Mouse (Mus musculus) heart, postnatal 10 days (tissue): Measurements from ENCODE around the gene Celf1. TPM values are rescaled to one million over a fixed set of nuclear protein-coding genes. Genes with fewer than 3 reads are reported as not detected.

Source experiments
- DNase-seq, 2 experiments: peaks; one replicate each; pipeline ENCODE4 v3.0.0; 2021
- intact Hi-C: fragments of 180-260 bp; cut with DNase I; formaldehyde crosslinking; loops from one replicate; pipeline ENCODE4 v1.15.1; 2025
- total RNA-seq, 2 experiments: library from RNA; stranded (reverse); gene quantifications; 2 replicates each; pipeline ENCODE4 v1.2.3; 2021

Celf1 gene
- total RNA-seq, 2 experiments from 2014 or later = 111 to 119 TPM

DNA sequence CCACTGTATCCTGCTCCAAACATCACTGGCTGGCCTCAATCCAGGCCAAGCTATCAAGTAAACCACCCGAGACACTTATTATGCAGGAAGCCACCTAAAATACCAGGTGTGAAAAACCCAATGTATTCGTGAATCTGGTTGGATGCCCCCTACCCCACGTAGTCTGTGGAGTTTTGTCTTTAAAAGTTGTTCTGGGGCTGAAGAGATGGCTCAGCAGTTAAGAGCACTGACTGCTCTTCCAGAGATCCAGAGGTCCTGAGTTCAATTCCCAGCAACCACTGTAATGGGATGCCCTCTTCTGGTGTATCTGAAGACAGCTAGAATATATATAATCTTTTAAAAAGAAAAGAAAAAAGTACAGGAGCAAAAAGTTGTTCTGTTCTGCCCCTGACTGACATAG lies 1.8 kb upstream of the Celf1 start:
- intact Hi-C loops = no loop called here

DNA sequence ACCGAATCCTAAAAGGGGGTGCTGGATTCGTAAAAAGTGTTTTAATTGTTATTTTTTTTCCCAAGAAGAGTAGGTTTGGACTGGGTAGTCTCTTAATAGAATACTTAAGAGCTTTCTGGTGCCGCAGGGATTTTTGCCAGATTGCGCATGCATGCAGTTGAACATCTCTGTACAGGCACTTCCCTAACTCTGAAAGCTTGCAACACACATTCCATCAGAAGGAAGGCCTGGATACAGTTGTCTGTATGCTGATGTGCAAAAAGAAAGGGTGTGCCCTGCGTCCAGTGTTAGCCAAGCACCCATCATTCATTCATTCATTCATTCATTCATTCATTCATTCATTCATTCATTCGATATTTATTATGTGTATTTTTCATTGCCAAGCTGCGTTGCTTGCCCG lies 432 bp upstream of the Celf1 start:
- intact Hi-C loops = loop anchor here (2.0 kb wide), 1 partner anchor 115 kb away; the partner anchor contains the start of gene Psmc3
- DNase-seq = peak in 1 of 2 experiments; percentile 23

More for the DNA sequence above, 1.8 kb upstream of the Celf1 start:
- no peak for DNase-seq

DNA sequence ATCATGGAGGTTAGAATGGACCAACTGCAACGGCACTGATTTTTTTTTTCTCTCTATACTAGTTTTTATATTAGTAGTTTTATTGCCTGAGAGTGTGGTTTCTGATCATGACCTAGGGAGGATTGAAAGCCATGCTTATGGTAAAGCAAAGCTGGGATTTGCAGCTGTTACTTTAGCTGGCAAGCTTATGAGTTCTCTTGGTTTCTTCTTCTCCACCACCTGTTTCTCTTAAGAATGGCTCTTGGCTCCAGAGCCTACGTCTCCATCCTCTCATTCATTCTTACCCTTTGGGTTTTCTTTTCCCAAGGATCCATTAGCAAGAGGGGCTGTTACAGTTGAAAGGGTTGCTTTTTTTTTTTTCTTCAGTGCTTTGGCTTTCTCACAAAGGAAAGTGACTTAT lies 1.6 kb downstream of the Celf1 start:
- no peak for DNase-seq
- intact Hi-C loops = loop anchor here (2.0 kb wide), 1 partner anchor 113 kb away; the partner anchor contains the start of gene Psmc3

DNA sequence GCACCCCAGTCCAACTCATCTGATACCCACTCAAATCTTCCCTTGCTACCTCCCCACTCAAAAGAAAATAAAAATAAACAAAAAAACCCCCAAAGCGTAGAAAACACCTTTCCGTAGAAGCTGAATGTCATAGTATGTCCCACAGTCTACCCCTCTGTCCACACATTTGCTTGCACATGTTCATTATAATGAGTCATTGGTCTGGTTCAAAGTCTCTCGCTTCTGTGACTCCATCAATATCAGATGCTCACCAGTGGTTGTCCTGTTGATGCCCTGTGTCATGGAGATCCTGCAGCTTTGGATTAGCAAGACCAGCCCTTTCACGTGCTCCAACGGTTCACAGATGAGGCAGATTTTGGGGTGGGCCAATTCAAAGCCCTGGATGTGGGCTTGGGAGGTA lies 10.0 kb downstream of the Celf1 start:
- intact Hi-C loops = no loop called here
- no peak for DNase-seq

DNA sequence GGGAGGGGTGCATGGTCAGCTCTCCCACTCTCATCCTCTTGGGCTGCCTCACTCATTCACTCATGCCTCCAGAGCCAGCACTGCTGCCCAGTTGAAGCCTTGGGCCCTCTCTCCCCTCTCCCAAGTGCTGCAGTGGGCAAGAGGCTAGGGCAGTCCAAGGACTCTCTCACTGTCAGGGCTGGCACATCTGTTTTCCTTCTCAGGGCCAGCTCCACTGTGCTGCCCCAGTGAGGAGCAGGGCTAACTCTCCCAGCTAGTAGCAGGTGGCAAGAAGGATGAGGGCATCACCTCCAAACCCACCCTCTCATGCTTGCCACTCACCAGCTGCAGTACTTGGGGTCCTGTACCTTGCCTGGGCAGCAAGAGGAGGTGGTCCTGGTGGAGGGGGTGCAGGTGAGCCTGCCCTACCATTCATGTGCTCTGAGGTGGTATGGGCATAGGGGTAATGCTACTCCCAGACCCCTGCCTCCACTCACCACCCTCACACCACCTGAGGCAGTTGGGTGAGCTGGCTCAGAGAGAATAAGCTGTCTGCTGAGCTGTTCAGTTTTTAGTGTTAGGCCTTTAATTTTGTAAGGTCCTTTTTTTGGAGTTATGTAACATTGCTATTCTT lies 10.5 kb downstream of the Celf1 start:
- DNase-seq = no peak
- intact Hi-C loops = no loop called here

DNA sequence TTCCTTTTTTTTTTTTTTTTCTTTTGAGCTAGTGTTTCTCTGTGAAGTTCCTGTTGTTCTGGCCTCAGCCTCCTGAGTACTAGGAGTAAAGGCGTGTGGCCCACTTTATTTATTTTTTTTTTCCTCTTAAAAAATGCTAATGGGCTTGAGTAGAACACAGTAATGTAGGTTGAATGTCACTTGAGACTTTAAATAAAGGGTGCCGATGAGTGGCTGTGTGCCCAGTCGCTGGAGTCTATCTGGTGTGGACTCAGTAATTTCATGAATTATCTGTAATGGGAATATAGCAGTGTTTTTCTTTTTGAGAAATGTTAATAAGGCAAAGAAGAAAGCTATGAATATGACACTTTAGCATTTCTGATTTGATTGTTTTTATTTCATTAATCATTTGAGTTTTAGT lies 13.3 kb downstream of the Celf1 start:
- intact Hi-C loops = no loop called here
- no peak for DNase-seq

DNA sequence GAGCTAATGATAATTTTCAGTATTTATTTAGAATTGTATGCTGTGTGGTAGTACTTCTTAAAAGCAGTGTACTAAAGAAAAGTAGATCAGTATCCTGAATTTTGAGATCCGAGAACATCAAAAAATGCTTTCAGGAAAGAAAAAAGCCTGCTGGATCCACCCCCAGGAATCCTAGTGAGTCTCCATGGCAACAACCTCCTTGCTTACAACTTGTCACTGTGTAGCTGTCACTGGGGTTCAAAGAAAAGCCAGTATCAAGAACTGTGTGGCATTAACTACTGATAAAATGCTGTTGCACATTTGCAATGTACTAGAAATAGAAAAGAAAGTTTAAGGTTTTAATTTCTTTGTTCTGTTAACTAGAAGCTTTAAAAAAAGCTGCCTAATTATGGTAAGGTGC lies 15.9 kb downstream of the Celf1 start:
- intact Hi-C loops = no loop called here
- no peak for DNase-seq

DNA sequence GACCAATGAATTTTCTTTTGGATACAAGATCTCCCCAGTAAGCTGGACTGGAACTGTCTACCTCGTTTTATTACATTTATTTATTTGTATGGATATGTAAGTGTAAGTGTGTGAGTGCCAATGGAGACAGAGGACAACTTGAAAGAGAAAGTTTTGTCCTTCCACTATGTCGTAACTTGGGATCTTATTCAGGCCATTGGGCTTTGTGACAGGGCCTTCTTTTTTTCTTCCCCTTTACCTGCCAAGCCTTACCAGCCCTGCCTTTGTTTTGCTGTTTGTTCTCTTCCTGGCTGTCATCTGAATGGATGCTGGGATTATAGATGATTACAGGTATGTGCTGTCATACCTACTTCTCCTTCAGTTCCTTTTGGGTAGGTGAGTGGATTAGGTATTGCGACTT lies 18.7 kb downstream of the Celf1 start:
- DNase-seq = no peak
- intact Hi-C loops = no loop called here

DNA sequence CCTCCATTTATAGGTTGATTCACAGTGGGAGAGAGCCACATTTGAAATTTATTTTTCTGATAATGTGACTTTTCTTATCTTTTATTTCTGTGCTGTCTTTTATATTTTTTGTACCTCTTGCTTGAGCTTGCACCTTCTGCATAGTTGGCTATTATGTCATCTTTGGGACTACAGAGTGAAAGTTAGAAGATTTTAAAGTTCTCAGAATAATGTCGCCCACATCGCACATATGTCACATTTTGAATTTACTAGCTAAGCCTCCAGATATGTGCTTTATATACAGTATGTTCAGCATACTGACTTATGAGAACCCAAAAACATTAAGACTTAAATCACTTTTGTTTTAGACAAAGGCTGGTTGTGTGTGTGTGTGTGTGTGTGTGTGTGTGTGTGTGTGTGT lies 19.8 kb downstream of the Celf1 start:
- DNase-seq = no peak
- intact Hi-C loops = no loop called here

DNA sequence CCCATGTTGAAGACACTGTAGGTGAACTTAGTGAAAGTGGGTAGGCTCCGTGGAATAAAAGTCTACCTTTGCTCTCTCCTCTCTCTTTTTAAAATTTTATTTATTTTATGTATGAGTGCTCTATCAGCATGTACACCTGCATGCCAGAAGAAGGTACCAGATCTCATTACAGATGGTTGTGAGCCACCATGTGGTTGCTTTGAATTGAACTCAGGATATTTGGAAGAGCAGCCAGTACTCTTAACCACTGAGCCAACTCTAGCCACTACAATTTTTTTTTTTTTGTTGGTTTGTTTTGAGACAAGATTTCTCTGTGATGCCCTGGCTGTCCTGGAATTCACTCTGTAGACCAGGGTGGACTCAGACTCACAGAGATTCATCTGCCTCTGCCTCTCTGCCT lies 23.1 kb downstream of the Celf1 start:
- no peak for DNase-seq
- intact Hi-C loops = no loop called here

DNA sequence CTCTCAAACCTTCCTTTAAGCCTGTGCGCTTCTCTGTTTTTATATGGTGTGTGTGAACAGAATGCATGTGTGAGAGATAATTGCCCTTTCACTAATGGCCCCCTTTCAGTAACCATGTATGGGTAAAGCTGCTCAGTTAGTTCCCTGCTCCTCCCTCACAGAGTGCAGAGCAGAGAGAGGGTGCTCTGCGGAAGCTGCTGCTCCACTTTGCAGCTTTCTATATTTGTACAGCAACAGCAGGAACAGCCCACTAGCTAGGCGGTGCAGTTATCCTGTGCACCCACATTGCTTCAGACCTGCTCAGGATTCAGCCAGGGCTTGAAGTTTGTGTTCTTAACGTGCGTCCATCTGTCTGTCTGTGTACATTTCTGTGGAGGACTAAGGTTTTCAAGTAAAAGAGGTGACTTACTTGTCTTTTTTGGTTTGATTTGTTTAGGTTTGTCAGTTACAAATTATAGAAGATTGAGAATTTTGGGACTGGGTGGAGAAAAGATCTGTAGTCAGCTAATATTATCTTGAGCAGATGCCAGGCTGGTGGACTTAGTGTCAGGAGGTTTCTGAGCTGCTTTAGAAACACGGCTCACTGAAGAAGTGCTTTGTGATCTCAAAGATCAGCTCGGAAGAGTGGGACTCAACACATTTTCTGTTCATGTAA lies 24.8 kb downstream of the Celf1 start:
- peak; percentile 41 to 60 for DNase-seq
- intact Hi-C loops = no loop called here

DNA sequence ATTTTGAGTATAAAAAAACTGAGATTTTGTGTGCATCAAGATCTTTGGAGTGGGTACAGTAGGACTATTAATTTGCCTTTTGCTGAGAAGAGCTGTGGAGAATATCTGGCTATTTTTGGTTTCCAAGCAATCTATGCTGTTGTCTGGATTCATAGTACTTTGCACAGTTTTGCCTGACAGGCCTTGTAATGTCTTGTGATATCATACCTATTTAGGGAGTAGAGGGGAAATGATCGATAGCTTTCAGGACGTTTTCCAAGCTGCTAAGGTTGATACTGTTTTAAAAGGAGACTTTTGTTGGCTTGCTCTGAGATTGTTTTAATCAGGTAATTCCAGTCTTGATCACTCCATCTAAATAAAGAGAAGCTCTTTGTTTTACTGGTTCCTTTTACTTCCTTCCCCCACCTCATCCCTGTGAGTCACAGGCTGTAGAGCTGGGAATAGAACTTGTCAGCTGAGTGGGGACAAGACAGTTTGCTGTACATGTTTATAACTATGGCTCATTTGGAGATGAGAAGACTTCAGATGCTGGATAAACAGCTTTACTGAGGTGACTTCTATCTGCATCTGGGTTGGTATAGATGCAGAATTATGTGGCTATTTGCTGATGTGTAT lies 25.4 kb downstream of the Celf1 start:
- peak; percentile 15 to 40 for DNase-seq
- intact Hi-C loops = no loop called here

DNA sequence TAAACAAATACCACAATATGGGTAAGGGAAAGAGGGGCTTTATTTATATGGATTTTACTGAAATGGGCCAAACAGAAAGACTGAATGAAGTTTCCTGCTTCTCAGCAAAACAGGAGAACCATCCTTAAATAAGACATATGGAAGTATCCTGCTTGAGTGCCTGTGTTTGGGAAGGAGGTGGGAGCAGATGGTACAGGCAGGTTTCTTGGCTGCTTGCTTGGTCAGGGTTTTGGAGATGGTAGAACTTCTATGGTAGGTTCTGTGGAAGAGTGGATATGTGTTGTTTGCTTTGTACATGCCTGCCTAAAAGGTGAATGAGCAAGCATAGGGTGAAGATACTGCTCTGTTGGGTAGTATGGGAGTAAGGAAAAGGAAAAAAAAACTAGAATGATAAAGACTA lies 30.4 kb downstream of the Celf1 start:
- intact Hi-C loops = no loop called here
- no peak for DNase-seq

DNA sequence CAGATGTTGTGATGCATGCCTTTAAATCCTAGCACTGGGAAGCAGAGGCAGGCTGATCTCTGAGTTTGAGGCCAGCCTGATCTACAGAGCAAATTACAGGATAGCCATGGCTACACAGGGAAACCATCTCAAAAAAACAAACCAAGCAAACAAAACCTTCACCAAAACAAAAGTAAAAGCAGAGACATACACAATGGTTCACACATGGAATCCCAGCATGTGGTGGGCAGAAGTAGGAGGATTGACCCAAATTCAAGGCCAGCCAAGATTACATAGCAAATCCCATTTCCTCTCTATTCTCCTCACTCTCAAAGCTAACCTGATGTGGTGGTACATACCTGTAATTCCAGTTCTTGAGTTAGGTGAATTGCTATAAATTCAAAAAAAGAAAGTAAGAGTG lies 33.9 kb downstream of the Celf1 start:
- no peak for DNase-seq
- intact Hi-C loops = no loop called here

DNA sequence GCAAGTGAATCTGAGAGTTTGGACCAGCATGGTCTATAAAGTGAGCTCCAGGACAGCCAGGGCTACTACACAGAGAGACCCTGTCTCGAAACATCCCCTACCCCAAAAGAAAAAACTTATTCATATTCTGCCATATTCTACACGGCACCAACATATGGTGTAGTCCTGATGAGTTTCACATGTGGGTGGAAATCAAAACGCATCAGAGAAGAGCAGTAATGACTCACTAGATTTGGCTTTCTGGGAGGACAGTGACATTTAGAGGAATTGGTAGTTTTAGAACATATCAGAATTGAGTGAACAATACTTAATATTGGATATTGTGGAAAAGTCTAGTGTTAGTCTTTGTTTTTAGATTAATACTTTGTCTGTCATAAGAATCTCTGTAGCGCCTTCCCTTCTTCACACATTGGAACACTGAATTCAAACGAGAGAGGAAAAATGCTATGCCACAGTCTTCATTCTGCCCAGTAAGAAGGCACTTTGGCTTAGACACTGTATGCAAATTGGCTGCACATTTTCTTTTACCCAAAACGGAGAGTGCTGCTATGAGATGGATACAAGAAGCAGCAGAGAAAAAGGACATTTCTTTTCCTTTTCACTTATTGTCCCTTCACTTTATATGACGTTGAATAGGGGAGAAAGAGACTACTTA lies 35.1 kb downstream of the Celf1 start:
- no peak for DNase-seq
- intact Hi-C loops = no loop called here

DNA sequence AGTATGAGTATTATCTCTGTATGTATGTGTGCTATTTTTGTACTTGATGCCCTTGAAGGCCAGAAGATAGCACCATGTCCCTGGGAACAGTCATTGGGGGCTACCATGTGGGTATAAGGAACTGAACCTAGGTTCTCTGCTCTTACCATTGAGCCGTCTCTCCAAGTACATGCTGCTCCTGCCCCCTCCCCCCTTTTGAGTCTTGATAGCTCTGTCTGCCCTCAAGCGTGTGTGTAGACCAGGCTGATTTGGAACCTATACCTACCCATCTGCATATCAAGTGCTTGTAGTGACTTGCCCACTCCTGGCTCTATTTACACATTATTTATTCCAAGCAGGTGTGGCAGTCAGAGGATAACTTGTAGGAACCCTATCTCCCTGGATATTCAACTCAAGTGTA lies 36.4 kb downstream of the Celf1 start:
- intact Hi-C loops = no loop called here
- no peak for DNase-seq

DNA sequence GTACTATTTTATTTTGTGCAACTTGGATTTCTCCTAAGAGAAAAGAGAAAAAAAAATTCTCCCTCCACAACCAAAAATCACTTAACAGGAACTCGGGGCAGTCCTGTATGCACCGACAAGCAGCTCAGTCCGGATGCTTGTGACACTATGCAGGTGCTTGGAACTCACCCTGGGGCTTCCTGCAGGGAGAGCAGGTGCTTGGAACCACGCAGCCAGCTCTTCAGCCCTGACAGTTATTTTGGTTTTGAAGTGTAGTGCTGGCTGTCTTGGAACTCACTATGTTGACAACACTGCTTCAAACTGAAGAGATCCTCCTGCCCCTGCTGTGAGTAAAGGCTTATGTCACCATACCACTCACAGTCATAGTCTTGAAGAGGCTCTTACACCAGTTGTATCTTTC lies 37.1 kb downstream of the Celf1 start:
- intact Hi-C loops = no loop called here
- DNase-seq = no peak

DNA sequence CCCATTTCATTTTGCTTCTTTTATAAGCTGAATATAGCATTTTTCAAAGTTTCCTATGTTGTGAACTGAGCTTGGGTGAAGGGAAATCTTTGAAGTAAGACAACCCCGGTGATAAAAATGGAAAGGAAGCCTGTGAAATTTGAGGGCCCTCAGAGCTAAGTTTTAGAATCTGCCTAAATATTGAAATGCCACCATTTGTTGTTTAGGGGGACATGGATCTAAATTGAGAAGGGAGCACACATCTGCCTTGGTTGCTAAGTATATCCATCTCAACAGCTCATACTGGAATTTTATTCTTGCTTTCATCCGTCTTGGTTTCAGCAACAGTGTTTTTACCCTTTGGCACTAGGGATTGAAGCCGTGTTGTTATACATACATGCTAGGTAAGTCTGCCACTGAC lies 45.9 kb downstream of the Celf1 start:
- intact Hi-C loops = no loop called here
- DNase-seq = no peak

DNA sequence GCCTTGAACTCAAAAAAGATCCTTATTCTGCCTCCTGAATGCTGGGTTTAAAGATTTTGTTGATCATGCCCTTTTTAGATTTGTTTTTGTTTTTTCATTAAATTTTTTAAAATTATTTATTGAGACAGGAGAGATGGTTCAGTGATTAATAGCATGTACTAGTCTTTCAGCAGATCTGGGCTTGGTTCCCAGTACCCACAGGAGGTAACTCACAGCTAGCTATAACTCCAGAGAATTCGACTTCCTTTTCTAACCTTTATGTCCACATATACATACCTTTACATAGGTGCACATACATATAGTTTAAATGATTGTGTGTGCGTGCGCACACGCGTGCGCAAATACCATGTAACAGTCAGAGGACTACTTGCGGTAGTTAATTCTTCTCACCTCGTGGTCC lies 68.4 kb downstream of the Celf1 start:
- intact Hi-C loops = no loop called here
- DNase-seq = no peak

DNA sequence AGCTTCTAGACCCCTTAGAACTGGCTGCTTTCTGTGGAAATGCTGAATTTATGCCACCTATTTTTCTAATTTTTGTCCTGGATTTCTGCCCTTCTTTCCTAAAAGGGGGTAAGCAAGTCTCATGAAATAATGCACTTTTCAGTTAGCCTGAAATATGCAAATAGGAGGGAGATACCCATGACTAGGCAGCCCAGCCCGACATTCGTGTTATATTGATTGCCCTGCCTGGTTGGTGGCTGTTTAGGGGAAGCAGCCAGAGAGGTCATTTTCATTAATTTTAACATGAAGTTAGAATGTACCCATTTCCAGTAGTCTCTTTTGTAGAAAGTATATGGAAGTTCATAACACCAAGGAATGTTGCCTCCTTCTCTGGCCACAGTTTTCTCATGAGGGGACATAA lies 73.7 kb downstream of the Celf1 start:
- intact Hi-C loops = loop anchor here (5.0 kb wide), 1 partner anchor 157 kb away; no protein-coding TSS in a partner anchor
- no peak for DNase-seq

DNA sequence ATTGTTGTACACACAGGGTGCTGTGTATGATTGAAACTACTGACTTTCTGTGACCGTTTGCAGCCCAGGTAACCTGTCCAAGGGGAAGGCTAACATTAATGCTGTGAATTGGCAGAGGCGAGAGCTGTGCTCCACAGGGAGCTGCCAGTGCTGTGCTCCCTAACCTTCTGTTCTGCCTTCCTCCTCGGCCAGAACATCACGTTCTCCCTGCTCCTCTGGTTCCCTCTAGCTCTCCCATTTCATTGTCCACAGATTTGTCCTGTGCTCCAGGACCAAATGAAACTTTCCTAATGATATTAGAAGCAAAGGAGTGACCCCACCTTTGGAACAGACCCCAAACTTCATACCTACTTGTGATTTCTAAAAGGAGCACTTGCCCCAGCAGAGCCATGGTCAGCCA lies 75.2 kb downstream of the Celf1 start:
- DNase-seq = no peak
- intact Hi-C loops = no loop called here
